Mouse (Mus musculus) G1E-ER4 (cell line): Measurements from ENCODE around the gene Odf2. TPM values are rescaled to one million over a fixed set of nuclear protein-coding genes. Genes with fewer than 3 reads are reported as not detected.

Experiments
- GATA1 ChIP-seq: IDR thresholded peaks from one replicate; pipeline ENCODE4 v1.8.0; 2012; ENCODE audit warnings: low read length, inconsistent platforms
- polyA plus RNA-seq: library from polyadenylated mRNA; stranded (reverse); fragments of >175 nt; gene quantifications from 2 replicates; pipeline ENCODE4 v1.2.3, GENCODE M21; 2012

Gene Odf2
- polyA plus RNA-seq, 1 experiment: 16.8 TPM

- no peak for TF ChIP-seq GATA1
These were observed 32.4 kb upstream of the Odf2 start for GRCm38 (mm10) chr2:29856451-29857260.

DNA sequence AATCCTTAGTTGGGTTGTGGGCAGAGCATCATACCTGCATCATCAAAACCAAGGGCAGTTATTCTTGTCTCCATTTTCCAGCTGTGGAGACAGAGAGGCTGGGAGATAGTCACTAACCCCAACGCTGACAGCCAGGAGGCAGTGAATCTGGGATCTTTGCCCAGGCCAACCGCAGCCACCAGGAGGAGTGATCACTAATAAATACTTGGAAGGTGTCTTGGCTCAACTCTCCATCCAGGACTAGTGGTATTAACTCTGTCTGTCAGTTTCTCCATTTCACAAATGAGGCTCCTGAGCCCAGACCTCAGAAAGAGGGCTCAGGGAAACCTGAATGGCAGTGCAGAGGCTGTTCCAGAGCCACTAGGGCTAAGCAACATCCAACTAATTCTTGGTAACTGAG lies 31.7 kb upstream of the Odf2 start:
- TF ChIP-seq GATA1: no peak

DNA sequence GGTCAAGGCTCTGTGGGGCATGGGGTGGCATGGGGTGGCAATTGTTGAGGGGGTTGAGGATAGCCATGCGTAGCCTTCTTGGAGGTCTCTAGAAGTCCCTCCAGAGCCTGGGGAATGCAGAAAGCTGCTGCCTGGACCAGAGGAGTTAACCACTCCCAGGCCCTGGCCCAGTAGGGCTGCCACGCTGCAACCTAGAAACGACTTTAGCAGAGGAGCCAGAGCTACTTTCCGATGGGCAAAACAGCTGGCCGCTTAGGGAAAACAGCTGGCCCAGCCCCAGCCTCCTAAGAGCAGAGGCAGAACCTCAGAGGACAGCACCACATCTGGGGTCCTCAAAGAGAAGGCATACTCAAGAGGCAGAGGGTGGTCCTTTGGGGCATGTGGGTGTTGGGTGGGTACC lies 31.1 kb upstream of the Odf2 start:
- TF ChIP-seq GATA1: no peak

GRCm38 (mm10) chr2:29858748-29859473 lies 30.1 kb upstream of the Odf2 start:
- no peak for TF ChIP-seq GATA1

- TF ChIP-seq GATA1: no peak
These were observed 23.9 kb upstream of the Odf2 start for GRCm38 (mm10) chr2:29865125-29865524.

DNA sequence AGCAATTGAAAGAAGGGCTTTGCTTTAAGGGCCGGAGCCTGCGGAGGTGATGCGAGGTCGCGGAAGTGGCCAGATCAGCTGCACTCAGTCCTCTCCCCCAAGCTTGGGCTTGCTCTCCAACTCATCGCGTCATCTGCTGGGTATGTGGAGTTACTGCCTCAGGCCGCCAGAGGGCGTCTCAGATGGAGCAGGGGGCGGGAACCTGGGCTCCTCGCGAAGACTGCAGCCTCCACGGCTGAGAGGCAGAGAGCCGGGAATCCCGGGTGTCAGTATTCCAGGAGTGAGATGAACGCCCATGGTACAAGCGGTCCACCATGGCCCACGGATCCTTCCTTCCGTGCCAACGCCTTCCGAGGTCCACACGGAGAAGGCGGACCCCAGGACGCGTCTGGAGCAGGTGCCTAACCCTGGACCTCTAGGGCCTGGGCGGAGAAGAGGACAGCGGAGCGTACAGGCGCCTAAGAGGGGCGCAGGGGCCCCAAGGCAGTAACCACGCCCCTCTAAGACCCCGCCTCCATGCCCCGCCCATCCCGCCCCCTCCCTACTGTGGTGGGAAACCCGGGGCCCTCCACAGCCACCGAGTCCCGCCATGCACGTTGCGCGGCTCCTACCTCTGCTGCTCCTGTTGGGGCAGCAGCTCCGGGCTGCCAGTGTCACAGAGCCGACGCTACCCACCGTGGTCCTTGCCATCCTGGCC lies 19.9 kb upstream of the Odf2 start, which contains the start of gene Cercam:
TSS of gene Cercam (plus strand) at position 216 of the 697 bp plus-strand sequence.
- TF ChIP-seq GATA1: no peak

DNA sequence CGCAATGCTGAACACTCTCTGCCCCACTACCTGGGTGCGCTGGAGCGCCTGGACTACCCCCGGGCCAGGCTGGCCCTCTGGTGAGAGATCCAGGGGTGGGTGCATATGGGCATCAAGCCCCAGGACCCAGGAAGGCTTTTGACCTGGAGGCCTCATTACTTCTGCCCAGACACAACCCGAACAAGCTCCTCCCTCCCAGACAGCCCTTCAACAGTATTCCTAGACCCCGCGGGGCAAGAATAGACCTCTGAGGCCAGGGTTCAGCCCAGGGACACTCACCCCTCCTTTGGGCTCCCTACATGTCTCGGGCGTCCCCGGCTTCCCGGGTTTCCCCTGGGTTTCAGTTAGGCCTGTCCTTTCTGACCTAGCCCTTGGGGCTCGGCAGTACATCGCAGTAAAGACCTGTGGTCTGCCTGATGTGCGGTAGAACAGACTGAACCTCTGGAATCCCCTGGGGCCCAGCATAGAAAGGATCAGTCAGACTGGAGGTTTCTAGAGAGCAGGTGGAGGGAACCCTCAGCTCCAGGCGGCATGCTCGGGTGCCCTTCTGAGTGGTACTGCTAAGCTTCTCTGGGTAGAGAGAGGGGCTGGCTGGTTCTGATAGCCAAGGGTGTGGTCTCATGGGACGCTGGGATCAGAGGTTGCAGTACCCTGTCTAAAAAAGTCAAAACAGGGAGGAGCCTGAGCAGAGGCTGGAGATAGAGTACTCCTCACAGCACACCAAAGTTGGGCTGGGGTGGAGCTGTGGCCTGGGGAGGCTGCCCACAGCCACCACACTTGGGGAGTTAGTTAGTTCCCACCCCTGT lies 19.2 kb upstream of the Odf2 start:
- no peak for TF ChIP-seq GATA1

DNA sequence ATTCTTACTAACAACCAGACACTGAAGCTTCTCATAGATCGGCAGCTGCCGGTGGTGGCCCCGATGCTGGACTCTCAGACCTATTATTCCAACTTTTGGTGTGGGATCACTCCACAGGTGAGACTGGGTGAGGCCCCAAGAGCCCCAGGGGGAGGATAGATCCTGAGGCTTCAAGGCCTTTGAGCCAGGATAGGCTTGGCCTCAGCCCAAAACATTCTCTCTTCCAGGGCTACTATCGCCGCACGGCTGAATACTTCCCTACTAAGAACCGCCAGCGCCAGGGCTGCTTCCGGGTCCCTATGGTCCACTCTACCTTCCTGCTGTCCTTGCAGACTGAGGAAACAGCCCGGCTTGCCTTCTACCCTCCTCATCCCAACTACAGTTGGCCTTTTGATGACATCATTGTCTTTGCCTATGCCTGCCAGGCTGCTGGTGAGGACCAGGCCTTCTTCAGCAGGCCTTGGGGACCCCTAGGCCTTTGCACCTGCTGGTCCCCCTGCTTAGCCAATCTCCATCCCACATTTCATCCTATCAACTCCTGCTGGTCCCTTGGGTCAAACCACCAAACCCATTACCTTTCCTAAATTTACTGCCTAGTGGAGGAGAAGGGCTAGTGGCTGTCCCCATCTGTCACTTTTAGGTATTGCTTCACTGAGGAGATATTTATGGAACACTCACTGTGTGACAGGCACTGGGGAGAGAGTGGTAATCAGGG lies 16.3 kb upstream of the Odf2 start:
- no peak for TF ChIP-seq GATA1

GRCm38 (mm10) chr2:29873801-29874200 lies 15.2 kb upstream of the Odf2 start:
- TF ChIP-seq GATA1: no peak

GRCm38 (mm10) chr2:29878061-29878460 lies 11.0 kb upstream of the Odf2 start:
- no peak for TF ChIP-seq GATA1

GRCm38 (mm10) chr2:29879191-29879590 lies 9.8 kb upstream of the Odf2 start:
- no peak for TF ChIP-seq GATA1

GRCm38 (mm10) chr2:29879964-29880830 lies 8.8 kb upstream of the Odf2 start:
- TF ChIP-seq GATA1: no peak

- TF ChIP-seq GATA1: no peak
These were observed 1.2 kb downstream of the Odf2 start for GRCm38 (mm10) chr2:29889991-29890833.
